Mouse (Mus musculus): ENCODE results near the gene Ddx54.

DNA sequence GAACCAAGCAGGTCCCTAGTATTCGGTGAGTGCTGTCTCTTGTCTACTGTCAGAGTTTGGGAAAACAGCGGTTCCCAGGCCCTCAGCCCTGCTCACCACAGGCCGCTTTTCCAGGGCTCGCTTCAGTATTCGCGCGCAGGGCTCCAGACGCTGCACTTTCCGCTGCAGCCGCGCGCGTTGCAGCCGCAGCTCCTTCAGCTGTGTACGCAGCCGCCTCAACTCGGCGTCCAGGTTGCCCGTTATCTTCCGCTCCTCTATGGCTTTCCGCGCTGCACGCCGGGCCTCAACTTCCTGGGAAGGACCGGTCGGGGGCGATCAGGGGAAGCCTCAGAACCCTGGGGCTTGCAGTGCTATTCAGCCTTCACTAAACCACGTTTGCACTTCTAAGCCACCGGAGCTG is 18.6 kb downstream of the Ddx54 start:
- TF ChIP-seq CTCF (IDR thresholded peaks at IDR 0.05; ENCODE audit: low read depth), result no peak
- TF ChIP-seq EP300 (optimal IDR thresholded peaks at IDR 0.05), result no peak
